Mouse (Mus musculus) layer of hippocampus, adult 11-12 months (tissue): ENCODE measurements at regions not wholly inside any gene's neighbourhood (a gene's known extent, or its start where the extent isn't known, plus 50 kb on each side); places are given as distances from the start of the nearest gene placed in this dataset.
A peak's percentile ranks its signal among the peaks of the same experiment; 100 is the strongest.

ENCODE experiments used
- DNase-seq: peaks from one replicate; pipeline ENCODE4 v3.0.0; 2022; ENCODE audit warnings: low spot score

DNA sequence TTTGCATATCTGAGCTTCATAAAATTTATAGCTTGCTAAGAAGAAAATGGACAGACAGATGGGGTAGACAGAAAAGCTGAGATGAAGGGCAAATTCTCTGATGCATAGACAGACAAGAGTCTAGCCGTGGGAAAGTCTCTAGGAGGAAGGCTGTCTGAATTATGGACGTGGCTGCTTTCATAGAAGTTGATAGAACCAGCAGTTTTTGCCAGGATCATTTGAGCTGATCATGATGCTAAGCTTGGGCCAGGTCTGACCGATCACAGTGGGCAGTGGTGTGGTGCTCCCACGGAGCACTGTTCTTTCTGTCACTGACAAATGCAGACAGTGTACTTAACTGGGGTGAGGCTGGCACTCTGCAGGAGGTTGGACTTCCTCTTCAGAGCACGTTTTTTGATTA, 405.0 kb upstream of the Ubash3b start:
- no peak for DNase-seq

DNA sequence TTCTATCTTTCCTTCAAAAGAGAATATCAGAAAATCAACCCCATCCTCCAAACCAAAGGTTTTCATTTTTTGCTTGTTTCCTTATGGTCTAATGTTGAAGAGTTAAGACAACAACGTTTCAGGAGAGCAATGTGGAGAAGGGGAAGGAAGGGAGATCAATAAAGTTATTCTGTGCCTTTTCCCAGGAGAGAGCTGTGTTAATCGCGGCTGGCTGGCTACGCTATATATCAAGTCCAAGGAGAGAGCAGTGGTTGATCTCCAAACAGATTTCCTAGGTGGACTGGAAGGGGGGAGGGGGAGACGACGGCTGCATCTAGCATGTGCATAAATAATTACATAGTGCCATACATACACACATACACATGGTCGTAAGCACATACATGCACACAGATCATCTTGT, 404.3 kb upstream of the Ubash3b start:
- no peak for DNase-seq

DNA sequence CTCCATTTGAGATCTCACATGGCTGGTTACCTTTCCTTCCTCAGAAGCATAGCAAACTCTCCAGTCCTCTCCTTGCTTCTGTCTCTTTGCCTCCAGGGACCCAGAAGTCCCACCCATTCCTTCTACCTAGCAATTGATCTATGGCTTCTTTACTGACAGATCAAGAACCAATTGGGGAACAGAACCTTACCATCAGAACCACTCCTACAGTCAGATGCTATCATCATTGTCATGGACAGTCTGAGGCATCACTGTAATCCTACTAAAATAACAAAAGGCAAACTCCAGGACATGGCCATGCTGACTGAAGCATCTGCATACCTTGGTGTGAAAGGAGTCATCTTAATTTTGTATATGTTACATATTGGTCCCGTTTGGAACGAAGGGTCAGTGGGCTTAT, 401.9 kb upstream of the Ubash3b start:
- no peak for DNase-seq

- DNase-seq = no peak
Observed at GRCm38 (mm10) chr9:41558456-41558855, 397.0 kb upstream of the Ubash3b start.

DNA sequence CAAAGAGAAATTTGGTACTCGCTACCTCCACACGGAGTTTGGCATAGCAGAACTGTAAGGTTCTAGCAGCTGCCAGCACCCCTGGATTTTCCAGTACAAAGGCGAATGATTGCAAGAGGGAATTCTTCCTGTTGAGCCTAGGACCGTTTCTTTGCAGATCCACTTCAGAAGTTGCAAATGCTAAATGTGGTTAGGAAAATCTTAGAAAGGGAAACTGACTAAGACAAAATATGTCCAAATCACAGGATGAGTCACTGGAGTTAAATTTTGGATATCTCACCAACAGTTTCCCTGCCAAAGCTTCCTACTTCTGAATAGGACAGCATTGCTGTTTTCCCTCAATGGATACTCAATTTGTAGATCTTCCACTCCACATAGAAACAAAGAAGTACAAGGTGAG, 395.4 kb upstream of the Ubash3b start:
- no peak for DNase-seq

- DNase-seq = no peak
Observed at GRCm38 (mm10) chr9:41545776-41546175, 384.3 kb upstream of the Ubash3b start.

DNA sequence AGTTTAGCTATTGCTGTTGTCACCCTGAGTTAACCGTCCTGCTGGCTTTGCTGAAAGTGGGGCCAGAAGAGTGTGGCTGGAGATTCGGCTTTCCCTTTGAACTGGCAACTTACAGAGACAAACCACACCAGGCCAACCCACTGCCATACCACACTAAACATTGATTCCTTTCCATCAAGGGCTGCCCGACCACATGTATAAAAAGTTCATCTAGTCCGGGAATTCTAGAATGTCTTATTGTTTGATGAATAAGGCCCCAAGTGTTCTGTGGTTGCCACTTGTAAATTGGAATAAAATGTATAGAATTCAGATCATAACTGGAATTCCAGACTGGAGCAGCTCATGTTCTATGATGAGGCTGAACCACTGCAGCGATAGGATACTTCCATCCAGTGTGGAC, 381.0 kb upstream of the Ubash3b start:
- DNase-seq = no peak

DNA sequence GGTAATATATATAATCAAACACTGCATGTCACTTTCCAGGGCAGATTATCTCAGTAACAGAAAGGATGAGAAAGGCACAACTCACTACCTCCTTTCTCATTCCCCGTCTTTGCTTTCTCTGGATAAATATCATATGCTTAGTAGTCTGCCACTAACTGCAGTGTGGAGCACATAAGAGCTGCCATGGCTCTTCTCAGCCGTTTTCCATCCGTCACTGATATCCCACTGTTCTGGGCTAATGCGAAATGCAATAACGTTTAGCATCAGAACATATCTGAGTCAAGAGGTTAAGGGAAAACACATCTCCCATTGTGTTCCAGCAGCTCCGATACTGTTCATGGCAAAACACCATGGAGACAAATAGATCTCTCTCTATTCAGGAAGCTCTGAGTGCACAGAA, 379.8 kb upstream of the Ubash3b start:
- DNase-seq = no peak

DNA sequence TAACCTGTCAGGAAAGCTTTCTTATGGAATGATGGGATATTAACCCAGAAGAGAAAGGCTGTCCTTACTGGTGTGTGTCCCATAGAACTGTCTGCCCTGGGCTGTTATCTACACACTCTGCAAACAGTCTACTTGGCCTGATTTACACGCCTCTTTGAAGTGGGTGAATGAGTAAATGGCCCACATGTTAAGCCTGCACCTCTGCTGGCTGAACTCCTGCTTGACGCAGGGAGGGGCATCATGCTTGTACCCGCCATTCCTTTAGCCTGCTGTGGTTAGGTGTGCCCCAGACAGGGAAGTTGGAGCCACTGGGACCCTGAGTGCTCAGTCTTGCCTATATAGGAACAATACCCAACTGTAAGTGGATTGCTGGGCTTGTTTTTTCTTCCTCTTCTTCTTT, 371.3 kb upstream of the Ubash3b start:
- DNase-seq = no peak

GRCm38 (mm10) chr9:41532290-41532689, 370.8 kb upstream of the Ubash3b start:
- DNase-seq = no peak

- peak; percentile 4 for DNase-seq
Observed at GRCm38 (mm10) chr9:41531596-41531995, 370.1 kb upstream of the Ubash3b start.

DNA sequence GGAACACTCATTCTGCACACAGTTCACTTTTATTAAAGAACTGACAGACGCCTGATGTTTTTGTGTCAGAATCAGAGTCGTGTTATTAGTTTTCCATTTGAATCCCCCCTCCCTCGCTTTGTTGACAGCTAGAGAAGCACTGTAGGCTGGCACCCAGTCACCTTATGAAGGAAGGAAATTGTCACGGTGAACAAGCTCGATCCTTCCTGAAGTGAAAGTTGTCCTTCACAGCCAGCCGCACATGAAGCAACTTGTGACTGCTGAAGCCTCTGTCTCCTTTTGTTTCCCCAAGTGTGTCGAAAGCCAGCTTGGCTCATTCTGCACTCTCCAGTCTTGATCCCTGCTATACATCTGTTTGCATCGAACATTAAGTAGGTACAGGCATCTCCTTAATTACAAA, 364.6 kb upstream of the Ubash3b start:
- no peak for DNase-seq

DNA sequence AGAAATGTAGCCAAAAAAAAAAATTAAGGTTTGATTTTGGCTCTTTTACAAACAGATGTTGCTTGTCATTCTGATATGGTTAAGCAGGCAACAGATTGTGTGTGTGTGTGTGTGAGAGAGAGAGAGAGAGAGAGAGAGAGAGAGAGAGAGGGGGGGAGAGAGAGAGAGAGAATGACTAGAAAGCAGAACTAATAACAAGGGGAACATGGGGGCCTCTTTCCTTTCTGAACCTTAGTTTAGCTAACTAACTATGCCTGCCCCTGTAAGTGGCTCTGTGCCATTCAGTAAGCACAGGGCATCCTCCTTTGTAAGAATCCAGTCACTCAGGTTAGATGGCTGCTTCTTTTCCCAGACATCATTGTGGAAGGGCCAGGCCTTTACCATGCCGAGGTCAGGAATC, 364.0 kb upstream of the Ubash3b start:
- no peak for DNase-seq

GRCm38 (mm10) chr9:41524591-41524990, 363.1 kb upstream of the Ubash3b start:
- peak; percentile 14 for DNase-seq

DNA sequence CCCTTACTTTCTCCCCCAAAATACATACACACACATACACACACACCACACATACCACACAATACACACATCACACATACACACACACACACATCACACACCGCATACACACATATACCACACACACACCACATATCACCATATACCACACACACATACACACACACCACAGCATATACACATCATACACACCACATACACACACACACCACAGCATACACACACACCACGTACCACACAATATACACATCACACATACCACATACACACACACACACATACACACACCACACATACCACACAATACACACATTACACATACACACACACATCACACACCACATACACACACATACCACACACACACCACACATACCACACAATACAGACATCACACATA, 362.5 kb upstream of the Ubash3b start:
- DNase-seq = no peak

DNA sequence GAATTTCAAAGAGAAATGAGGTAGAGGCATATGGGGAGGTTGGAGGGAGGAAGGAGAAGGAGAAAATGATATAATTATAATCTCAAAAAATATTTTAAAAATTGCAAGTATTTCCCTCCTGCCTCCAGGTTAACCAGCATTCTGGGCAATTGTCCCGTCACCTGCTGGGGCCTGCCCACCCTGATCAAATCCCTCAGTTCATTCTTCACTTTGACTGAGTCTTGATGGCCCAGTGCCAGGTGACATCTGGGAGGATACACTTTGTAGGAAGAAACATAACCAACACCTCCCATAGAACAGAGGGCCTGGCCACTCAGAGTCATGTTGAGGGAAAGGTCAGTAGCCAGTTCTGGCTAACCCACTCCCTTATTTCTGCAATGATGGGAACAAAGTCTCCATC, 360.8 kb upstream of the Ubash3b start:
- no peak for DNase-seq

- no peak for DNase-seq
Observed at GRCm38 (mm10) chr9:41517787-41518186, 356.3 kb upstream of the Ubash3b start.

- DNase-seq = no peak
Observed at GRCm38 (mm10) chr9:41517053-41517696, 355.7 kb upstream of the Ubash3b start.

DNA sequence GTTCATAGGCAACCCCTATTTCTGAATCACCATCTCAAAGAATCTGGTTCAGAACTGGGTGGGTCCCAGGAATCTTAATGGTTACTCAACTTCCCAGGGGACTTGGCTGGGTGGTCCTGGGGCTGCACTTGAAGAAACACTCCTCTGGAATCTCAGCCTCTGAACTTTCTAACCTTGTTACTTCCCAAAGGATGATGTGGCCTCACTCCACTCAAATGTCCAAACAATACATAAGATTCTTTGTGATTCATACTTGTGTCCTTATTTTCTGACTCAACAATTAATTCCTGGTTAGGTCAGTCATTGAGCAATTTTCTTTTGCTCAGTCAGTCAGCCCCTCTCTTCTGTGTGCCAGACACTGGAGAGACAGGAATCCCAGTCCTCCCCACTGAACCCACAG, 353.7 kb upstream of the Ubash3b start:
- DNase-seq = no peak

GRCm38 (mm10) chr9:41513701-41514100, 352.2 kb upstream of the Ubash3b start:
- no peak for DNase-seq

DNA sequence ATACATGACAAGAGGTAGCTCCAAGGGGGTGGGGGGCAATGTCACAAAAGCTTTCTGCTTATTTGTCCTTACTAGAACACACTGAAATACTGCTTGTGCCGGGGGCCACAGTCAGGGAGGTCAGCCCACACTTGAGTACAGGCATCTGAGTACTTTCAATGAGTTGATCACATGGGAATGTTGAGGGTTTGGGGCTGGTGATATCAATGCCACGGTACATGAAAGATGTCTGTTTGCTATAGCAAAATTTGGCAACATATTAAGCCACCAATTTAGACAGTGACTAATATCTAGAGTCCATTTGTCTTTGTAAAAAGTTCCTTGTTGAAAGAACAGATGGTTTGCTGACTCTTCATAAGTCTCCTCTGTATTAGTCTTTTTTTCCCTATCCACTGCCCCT, 348.1 kb upstream of the Ubash3b start:
- no peak for DNase-seq

DNA sequence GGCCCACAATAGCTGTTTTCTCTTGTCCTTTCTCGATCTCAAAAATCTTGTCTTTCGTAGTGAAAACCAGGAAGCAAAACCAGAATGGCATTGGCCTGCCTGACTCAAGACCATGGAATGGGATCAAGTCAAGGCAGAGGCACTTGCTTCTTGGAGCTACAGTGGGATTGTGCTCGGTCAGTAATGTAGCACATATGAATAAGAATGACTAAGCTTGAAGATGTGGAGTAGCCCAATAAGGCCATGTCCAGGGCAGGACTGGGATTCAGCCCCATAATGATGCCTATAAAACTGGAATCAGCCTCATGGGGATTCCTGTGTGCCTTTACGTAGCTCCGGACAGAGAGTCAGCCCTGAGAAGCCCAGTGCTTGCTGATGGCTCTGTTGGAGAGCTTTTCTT, 347.2 kb upstream of the Ubash3b start:
- no peak for DNase-seq

DNA sequence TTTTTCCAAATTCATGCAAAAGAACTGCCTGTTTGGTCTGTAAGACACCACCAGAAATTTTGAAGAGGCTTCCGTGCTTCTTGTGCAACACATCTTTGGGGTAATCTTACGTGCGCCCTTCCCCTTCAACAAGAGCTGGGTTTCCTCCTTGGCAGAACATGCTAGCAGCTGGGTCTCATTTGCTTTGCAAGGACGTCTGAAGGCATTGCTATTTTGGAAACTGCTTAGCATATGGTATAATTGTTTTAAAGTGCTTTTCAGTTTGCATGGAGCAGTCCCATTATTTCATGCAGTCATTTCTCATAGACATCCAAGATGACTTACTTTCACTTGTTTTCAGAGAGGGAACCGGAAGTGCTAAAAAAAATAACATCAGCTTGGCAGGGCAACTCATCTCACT, 336.8 kb upstream of the Ubash3b start:
- peak; percentile 24 for DNase-seq

- DNase-seq = no peak
Observed at GRCm38 (mm10) chr9:41490112-41490511, 328.6 kb upstream of the Ubash3b start.

DNA sequence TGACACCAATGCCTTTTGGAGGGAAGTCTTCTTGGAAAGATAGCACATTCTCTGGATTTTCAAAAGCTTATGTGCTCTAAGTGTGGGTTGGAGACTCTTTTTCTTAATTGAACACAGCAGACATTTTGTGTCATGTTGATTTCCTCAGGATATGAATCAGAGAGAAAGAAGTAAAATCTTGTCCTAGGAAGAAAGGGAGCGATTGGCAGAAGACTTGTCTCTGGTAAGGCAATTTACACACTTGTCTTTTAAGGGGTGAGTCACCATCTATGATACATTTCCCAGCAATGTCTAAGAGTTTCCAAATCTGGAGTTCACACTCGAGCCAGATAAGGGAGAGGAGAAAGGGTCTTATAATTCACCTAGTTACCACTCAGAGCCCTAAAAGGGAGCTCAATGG, 326.5 kb upstream of the Ubash3b start:
- no peak for DNase-seq
